Mouse (Mus musculus): ENCODE results near the gene Fbxo17.

Fbxo17 gene

DNA sequence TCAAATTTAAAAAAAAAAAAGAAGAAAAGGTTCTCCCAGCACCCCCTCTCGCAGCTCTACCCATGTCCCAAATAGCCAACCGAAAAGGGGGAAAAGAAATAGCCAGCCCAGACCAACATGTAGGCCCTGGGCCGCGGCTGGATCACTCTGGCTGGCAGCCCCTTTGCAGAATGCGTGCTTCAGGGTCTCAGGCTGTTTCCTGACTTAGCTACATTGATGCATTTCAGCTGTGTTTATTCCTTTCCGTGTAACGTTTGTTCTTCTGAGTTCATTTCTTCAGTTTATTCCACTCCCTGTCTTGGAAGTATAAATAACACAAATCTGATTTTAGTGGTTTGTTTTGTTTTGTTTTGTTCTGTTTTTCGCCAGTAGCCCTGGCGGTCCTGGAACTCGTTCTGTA lies 1.1 kb downstream of the Fbxo17 start:
- no peak for DNase-seq (ENCODE audit: low read depth, low spot score)

DNA sequence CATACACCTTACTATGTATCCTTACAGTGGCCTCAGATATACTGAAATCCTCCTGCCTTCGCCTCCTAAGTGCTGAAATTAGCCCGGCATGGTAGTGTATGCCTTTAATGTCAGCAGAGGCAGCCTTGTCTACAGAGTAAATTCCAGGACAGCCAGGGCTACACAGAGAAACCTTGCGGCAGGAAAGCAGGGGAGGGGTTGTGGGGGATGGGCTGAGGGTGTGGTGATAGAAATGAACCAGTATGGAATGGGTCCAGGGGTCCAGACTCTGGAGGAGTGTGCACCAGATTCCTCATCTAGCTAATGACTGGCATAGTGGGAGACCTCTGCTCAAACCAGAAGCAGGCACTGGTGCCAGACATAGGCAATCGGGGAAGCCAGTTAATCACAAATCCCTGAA lies 2.6 kb downstream of the Fbxo17 start:
- DNase-seq (ENCODE audit: low read depth, low spot score): no peak

DNA sequence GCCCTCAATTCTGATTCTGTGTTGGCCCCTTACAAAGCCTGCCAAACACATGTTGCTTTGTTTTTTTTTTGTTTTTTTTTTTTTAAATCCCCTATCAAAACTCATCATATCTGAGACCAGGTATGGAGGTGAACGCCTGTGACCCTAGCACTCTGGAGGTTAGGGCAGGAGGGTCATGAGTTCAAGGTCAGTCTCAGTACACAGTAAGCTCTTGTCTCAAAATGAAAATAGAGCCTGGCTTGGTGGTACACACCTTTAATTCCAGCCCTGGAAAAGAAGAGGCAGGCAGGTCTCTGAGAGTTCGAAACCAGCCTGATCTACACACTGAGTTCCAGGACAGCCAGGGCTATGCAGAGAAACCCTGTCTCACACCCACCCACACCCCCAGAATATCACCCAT lies 3.0 kb downstream of the Fbxo17 start:
- DNase-seq (ENCODE audit: low read depth, low spot score): no peak

DNA sequence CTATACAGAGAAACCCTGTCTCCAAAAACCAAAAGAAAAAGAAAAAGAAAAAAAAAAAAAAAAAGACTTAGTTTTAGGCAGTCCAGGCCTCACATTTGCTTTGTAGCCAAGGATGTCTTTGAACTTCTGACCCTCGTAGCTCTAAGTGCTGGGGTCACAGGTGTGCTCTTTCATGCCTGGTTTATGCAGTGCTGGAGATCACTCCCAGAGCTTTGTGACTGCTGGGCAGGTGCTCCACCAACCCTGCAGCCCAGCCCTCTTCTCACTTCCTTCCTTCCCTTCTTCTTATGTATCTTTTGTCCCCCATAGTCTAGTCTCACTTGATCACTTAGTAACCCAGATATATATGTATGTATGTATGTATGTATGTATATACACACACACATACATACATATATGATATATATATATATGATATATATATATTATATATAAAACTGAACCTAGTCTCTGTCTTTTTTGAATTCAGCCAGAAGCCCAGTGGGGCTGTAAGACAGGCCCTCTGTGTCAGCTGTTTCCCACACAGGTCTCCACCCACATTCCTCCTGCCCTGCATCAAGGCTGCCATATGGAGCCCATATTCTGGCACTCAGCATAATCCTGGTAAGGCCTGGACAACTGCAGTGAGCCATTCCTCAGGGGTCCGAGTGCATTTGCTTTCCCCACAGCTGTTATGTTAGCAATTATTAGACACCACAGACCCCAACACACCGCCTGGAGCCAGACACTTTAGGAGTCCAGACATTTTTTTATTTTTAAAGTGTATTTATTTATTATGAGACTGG lies 4.3 kb downstream of the Fbxo17 start:
- DNase-seq (ENCODE audit: low read depth, low spot score): no peak

DNA sequence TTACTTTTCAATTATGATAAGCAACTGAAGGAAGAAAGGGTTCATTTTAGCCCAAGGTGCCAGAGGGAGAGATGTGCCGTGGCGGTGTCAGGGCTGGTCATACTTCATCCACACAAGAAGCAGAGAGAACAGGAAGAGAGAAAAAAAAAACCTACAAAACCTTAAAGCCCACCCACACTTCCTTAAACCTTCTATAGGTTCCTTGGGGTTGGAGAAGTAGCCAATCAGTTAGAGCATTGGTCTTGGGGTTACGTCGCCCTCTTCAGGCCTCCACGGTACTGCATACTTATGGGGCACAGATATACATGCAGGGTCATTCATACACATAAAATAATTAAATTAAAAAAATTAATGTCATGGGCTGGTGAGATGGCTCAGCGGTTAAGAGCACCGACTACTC lies 5.5 kb downstream of the Fbxo17 start:
- DNase-seq (ENCODE audit: low read depth, low spot score): no peak

DNA sequence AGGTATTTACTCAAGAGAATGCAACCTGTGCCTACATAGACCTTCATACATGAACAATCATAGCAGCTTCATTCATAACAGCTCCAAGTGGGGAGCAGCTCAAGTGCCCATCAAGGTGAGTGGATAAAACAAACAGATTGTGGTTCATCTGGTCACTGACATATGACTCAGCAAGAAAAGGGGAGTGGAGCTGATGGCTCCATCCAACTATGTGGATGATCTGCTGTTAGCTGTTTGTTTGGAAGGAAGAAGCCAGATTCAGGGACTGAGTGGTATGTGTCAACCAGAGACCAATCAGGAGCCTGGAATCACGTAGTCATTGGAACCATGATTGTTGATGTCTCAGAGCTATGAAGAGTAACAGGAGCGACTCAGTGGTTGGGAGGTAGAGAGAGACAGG lies 8.0 kb downstream of the Fbxo17 start:
- no peak for DNase-seq (ENCODE audit: low read depth, low spot score)

DNA sequence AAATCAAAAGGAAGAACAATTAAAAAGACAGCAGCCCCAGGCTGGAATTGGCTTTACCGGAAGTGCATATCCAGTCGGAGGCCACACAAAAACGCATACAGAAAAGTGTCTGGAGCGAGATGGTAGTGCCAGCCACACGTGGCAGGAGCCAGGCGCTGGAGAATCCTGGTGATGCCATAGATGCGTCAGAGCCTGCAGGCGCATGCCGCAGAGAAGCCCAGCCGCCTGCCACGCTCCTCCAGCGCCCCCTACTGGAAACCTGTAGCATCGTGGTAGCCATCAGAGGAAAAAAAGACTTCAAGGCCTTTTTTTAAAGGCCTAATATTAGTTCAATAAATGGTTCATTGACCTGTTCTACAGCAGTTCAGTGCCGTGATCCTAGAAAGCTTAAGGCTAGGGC lies 10.0 kb downstream of the Fbxo17 start:
- DNase-seq (ENCODE audit: low read depth, low spot score): peak; percentile 81

DNA sequence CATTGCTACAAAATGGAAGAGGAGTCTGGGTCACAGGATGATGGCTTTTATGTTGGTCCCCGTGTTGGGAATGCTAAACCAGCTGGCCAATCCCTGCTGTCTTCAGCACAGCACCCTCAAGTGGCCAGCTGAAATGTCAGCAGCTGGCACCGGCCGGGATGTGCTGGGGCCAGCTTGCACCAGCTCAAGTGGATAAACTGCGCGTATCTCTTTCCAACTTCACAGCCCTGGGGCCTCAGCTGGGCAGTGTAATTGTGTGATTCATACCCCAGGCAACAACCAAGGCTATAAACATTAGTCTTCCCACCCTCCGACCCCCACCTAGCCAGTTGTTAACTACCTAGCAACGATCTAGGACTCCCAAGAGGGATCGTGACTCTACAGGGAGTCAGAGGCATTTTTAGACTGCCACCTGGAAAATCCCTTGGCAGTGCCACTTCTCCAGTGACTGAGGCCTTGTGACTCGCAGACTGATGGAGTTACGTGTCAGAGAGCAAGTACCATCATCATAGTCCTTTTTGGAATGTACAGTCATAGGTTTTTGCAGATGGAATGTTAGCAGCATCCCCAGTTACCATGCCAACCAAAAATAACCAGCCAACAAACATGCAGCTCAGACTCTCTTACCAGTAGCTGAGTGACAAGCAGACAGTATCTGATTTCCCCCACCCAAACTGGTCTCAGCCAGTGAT lies 11.2 kb downstream of the Fbxo17 start:
- DNase-seq (ENCODE audit: low read depth, low spot score): no peak

DNA sequence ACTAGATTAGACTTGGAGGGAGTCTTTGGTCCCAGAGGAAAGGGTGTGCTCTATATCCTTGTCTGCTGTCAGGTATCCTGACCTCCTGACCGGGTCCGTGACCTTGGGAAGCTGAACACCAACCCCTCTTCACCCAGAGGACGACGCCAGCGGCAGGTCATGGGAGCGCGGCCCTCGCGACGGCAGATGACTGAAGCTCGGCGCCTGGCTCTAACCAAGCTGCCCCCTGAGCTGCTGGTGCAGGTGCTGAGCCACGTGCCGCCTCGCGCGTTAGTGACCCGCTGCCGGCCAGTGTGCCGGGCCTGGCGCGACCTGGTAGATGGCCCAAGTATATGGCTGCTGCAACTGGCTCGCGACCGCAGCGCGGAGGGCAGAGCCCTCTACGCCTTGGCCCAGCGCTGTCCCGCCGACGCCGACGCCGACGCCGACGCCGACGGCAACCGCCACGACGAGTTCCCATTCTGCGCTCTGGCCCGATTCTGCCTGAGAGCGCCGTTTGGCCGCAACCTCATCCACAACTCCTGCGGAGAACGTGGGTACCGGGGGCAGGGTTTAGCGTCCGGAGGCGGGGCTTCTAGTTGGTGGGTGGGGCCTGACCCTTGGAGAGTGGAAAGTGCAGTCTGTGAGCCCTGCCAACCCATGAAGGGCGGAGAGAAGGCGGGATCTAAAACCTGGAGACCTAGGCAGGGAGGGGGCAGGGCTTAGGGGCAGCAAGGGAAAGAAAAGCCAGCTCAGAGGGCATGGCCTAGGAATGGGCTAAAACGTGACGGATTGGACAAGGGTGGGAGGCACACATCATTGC lies 15.9 kb downstream of the Fbxo17 start:
- DNase-seq (ENCODE audit: low read depth, low spot score): peak; percentile 84

DNA sequence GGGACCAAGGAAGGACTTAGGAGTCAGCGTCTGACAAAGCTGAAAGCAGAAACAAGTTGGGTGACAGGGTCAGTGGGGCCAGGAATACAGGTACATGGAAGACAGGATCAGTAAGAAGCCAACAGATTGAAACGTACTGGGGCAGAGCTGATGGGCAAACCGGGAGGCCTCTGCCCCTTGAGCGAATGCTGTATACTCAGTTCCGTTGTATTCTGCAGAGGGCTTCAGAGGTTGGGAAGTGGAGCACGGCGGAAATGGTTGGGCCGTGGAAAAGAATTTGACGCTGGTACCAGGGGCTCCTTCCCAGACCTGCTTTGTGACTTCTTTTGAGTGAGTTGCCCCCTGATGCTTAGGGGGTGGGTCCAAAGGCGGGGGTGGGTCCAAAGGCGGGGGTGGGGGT lies 16.6 kb downstream of the Fbxo17 start:
- no peak for DNase-seq (ENCODE audit: low read depth, low spot score)

DNA sequence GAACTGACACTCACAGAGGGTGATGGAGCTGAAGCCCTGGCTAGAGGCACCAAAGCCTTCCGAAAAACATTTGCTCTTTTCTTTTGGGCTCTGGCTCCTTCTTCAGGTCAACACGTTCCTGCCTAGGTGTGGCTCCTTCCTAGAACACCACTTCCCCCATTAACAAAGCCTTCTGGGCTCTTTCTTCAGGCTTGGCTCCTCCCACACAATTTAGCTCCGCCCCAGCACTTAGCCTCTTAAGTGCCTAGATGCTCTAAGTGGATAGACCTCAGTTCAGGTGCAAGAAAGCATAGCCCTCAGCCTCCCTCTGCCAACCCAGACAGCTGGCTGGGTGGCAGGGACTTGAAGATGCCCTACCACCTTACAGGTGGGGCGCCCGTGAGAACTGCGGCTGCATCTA lies 19.1 kb downstream of the Fbxo17 start:
- no peak for DNase-seq (ENCODE audit: low read depth, low spot score)

DNA sequence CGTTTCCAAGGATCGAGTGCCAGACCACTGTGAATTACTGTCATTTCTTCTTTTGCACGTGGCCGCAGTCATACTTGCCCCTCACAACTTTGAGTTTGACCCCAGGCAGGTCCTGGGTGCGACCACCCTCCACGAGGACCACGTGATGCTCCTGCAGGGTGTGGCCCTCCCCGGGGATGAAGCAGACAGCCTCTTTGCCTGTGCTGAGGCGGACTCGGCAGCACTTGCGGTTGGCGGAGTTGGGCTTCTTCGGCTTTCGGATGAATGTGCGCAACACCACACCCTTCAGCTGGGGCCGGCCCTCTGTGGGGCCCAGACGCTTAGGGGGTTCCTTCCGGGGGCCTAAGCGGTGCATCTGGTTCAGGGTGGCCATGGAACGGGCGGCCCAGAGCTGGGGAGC lies 23.2 kb downstream of the Fbxo17 start:
- DNase-seq (ENCODE audit: low read depth, low spot score): no peak

DNA sequence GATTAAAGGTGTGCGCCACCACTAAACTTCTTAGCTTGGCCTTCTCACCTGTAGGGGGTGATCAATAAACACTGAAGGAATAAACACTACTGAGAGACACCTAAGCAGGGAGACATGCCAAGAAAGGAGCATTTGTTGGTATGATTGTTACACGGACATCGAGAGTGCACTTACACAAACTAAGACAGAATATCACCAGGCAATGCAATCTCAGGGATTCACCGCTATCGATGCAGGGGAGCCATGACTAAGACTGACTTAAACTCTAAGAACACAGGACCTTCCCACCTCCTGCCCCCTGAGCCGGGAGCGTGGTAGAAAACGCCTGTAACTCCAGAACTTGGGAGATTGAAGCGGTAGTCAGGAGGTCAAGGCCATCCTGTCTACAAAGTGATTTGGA lies 24.3 kb downstream of the Fbxo17 start:
- peak; percentile 35 for DNase-seq (ENCODE audit: low read depth, low spot score)

DNA sequence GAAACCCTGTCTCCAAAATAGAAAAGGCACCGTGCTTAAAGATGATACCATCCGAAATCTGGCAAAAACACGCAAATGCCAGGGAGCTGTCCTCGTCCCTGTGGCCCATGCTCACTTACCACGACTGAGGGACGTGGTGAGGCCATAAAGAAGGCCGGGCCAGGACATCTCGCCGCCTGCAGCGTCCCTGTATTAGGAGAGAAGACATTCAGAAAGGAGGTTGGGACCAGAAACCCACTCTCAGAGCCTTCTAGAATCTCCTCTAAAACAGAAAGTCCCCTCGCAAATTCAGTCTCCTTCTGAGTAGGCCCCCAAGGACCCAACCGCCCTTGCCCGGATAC lies 24.7 kb downstream of the Fbxo17 start:
- DNase-seq (ENCODE audit: low read depth, low spot score): no peak

DNA sequence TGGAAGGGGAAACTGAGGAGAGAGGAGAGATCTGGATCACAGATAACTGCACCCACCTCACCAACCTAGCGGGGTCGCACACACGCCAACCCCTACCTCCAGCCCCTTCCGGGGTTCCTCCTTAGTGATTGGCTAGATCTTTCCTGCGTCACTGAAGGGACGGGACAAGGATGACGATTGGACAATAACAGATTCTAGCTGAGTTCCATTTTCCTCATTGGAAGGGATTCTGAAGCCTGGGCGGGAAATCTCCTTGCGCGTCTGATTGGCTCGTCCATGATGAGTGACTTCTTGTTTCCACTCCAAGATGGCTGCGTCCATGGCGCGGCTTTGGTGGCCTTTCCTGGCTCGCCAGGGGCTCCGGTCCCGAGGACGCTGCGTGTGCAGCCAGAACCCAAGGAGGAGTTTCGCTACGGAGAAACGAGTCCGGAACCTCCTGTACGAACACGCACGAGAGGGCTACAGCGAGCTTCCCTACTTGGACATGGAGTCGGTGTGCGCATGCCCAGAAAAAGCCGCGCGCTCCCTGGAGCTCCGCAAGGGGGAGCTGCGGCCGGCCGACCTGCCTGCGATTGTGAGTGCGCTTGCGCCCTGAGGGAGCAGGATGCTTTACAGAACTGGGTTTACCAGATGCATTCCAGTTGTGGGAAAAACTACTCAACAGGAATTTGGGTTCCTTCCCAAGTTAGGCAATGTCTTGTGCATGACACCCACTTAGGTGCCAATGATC lies 25.3 kb downstream of the Fbxo17 start, which contains the start of the genes Mrps12 and Sars2:
Gene Mrps12, minus strand, starts transcription at position 112 of the 730 bp plus-strand sequence.
Gene Sars2, plus strand, starts transcription at position 284 of the 730 bp plus-strand sequence.
- DNase-seq (ENCODE audit: low read depth, low spot score): peak; percentile 98

DNA sequence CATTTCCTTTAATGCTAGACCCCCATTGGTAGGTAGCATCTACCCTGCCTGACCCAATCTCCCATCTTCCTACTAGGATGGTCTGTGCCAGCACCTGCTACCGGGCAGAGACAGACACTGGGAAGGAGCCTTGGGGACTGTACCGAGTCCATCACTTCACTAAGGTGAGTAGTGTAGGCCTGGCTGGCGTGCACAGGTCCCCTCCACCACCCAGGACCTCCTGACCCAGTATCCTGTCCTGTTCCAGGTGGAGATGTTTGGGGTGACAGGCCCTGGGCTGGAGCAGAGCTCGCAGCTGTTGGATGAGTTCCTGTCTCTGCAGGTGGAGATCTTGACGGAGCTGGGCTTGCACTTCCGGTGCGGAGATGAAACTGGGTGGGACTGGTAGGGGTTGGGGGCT lies 33.3 kb downstream of the Fbxo17 start:
- no peak for DNase-seq (ENCODE audit: low read depth, low spot score)

DNA sequence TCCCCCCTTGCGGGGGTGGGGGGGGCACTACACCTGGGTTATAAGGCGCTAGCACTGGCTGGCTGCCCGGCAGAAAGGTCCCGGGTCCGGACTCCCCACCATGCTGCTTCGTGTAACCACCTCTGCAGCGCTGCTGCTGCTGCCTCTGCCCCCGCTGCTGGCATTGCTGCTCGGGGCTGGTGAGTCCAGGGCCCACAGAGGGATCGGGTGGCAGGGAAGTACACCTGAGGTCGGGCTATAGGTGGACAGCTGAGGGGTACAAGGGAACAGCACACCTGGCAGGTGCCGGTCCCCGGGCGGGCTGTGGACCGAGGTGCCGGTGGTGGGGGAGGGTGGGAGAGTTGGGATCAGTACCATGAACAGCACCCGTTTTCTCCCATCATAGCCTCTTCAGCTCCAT lies 39.5 kb downstream of the Fbxo17 start, which contains the start of gene Ccer2:
Gene Ccer2, plus strand, starts transcription at position 96 of the 400 bp plus-strand sequence.
- no peak for DNase-seq (ENCODE audit: low read depth, low spot score)

DNA sequence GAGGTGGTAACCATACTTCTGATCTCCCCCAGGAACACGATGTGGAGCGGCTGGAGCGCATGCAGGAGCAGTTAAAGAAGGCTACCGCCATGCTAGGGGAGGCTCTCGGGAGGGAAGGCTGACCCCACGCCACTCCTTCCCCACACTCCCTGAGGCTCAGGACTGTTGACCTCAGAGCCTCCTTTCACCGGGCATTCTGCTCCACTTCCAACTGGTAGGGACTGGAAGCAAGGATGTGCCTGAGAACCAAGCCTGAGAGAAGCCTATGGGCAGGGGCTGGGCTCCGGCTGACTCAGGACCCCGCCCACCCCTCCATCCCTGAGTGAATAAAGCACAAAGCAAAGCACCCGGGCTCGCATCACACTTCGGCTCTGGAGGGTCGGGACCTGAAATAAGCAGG lies 42.0 kb downstream of the Fbxo17 start:
- DNase-seq (ENCODE audit: low read depth, low spot score): no peak

DNA sequence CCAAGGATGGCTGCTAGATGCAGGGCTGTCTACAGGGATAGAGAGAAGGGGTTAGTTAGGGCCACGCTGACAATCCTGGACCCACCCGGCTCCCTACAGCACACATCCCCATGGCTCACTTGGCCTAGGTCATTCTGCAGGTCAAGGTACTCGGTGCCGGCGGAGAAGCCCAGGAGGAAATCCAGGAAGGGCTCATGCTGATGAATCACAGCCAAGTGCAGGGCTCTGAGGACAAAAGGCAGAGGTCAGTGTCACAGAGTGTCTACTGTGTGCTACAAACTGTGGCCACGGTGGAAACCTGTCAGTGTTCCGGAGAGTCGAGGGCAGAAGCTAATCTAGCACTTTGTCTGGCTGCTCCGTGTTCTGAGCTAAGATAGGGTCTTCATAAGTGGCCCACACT lies 45.3 kb downstream of the Fbxo17 start:
- no peak for DNase-seq (ENCODE audit: low read depth, low spot score)

DNA sequence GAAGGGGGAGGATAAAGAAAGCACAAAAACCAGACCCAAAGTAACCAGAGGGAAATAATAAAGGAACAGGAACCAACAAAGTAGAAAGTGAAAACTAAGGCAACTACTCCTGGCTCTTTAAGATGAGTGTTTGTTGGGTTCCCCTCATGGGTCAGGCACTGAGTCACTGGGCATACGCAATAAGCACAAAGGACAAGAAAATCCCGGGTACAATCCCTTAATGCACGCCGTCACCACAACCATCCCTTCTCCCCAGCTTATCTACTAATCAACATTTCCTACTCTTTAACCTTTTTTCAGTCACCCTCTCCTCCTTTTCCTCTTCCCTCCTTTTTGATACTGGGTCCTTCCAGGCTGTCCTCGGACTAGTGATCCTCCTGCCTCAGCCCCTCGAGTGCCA lies 48.6 kb downstream of the Fbxo17 start:
- peak; percentile 36 for DNase-seq (ENCODE audit: low read depth, low spot score)

DNA sequence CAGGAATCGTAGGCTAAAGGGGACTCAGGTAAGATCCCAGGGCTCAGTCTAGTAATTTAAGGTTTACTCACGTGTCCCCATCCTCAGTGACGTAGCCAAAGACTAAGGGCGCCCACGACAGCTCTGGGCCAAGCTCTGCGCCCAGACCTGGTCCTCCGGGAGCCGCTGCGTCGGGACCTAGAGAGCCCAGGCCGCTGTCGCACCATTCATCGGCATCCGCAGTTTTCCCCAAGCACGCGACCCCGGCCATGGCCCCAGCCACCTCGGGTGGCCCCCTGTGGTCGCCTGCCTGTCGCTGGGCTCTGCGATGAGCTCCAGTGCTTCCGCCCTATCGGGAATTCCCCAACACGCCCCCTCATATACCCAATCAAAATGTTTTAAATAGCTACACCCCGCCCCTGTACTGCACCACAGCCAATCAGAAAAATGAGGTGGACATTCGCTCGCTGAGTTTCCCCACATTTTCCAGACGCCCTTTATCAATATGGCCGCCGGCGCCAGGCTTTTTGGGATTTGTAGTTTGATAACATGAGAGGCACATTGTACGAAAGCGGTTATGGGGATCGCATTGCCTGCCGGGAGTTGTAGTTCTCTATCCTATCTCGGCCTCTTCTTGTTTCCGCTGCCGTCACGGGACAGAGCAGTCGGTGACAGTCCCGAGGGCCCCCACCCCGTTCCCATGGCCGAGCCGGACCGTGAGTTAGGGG lies 49.7 kb downstream of the Fbxo17 start, which contains the start of gene Sirt2:
Gene Sirt2, plus strand, starts transcription at position 563 of the 707 bp plus-strand sequence.
- DNase-seq (ENCODE audit: low read depth, low spot score): peak; percentile 99

Data from CD4-positive helper T cell, adult 2 months (primary cell).